In genomic region chr2:128139781-128140180, GRCm38 (mm10) we compare ENCODE assay signal across 9 mouse cellular contexts. TPM values are rescaled to one million over a fixed set of nuclear protein-coding genes. Genes with fewer than 3 reads are reported as not detected.
DNase-seq lines count a peak whose midpoint lies in the region; ATAC-seq and TF ChIP-seq lines count a peak whose summit lies in the region.
"Had no signal": no experiment of that assay in that cellular context is flagged by ENCODE, and none has a peak within 500 bp of the region (broad histone marks: within the 10 kb centered on the region; RNA-seq: fewer than 3 reads in every experiment).

No protein-coding gene starts in this region.

- peak overlapping the region; percentile 3; the same call in 1 of the 2 replicates for H3K4me3 ChIP-seq in layer of hippocampus, adult 2 months
- no peak overlapping the region for H3K4me3 ChIP-seq in heart, embryonic 13.5 days
- no peak overlapping the region for H3K4me3 ChIP-seq in kidney, embryonic 16.5 days (ENCODE audit: low read length)
- H3K4me3 ChIP-seq in neural tube, embryonic 14.5 days (ENCODE audit: low read depth, low read length): no peak overlapping the region
- H3K4me3 ChIP-seq: limb, embryonic 15.5 days had no signal

- peak overlapping the region; percentile 38; the same call in 1 of the 2 replicates for H3K9ac ChIP-seq in heart, embryonic 13.5 days
- no peak overlapping the region for H3K9ac ChIP-seq in kidney, embryonic 16.5 days (replicated peaks; ENCODE audit: low read length)
- H3K9ac ChIP-seq in neural tube, embryonic 14.5 days (replicated peaks; ENCODE audit: low read depth, low read length): no peak overlapping the region
- H3K9ac ChIP-seq: limb, embryonic 15.5 days had no signal

- H3K27me3 ChIP-seq in heart, embryonic 13.5 days (replicated peaks): no peaks in the 10 kb centered on the region
- H3K27me3 ChIP-seq in kidney, embryonic 16.5 days (ENCODE audit: insufficient read depth, low read length): no peaks in the 10 kb centered on the region
- H3K27me3 ChIP-seq in neural tube, embryonic 14.5 days (ENCODE audit: control insufficient read depth, insufficient read depth, low read length): no peaks in the 10 kb centered on the region
- H3K27me3 ChIP-seq: limb, embryonic 15.5 days had no signal

- H3K36me3 ChIP-seq in heart, embryonic 13.5 days: peaks cover 44% of the 10 kb centered on the region
- H3K36me3 ChIP-seq in kidney, embryonic 16.5 days (ENCODE audit: insufficient read depth, low read length): peaks cover 14% of the 10 kb centered on the region; the same call in 1 of the 2 replicates
- no peaks in the 10 kb centered on the region for H3K36me3 ChIP-seq in neural tube, embryonic 14.5 days (ENCODE audit: control insufficient read depth, insufficient read depth, low read length)

- no peak for TF ChIP-seq CTCF in layer of hippocampus, adult 2 months (conservative IDR thresholded peaks at IDR 0.05)

- no peak for DNase-seq in layer of hippocampus, adult 2 months (ENCODE audit: low spot score in 2 of 2)
- DNase-seq in layer of hippocampus, postnatal 25 days (ENCODE audit: extremely low spot score in 1 of 2, low spot score in 1 of 2): no peak
- DNase-seq in cerebellum, adult 9-11 months: no peak
- no peak for DNase-seq in B cell, adult 2 months
- DNase-seq: thymus, adult 2 months had no signal

- no peak for ATAC-seq in heart, embryonic 13.5 days (ENCODE audit: extremely low read depth, insufficient number of reproducible peaks, low FRiP score, low TSS enrichment)
- ATAC-seq in kidney, embryonic 16.5 days (ENCODE audit: low FRiP score, low TSS enrichment): peak; percentile 86
- peak; percentile 52; the same call in 1 of the 2 replicates for ATAC-seq in neural tube, embryonic 14.5 days (ENCODE audit: low read depth)

- no peak overlapping the region for H3K27ac ChIP-seq in layer of hippocampus, adult 2 months
- H3K27ac ChIP-seq in heart, embryonic 13.5 days (replicated peaks): peak overlapping the region; percentile 48
- peak overlapping the region; percentile 3; the same call in 1 of the 2 replicates for H3K27ac ChIP-seq in kidney, embryonic 16.5 days (ENCODE audit: low read length)
- peak overlapping the region; percentile 53 for H3K27ac ChIP-seq in neural tube, embryonic 14.5 days (ENCODE audit: low read depth, low read length)
- H3K27ac ChIP-seq: limb, embryonic 15.5 days had no signal

- 58% methylated on average over 15 of the region's 15 CpGs for WGBS in heart, embryonic 13.5 days
- 27% methylated on average over 15 of the region's 15 CpGs for WGBS in kidney, embryonic 16.5 days
- WGBS in neural tube, embryonic 14.5 days: 38% methylated on average over 15 of the region's 15 CpGs

- peaks cover 60% of the 10 kb centered on the region for H3K4me1 ChIP-seq in heart, embryonic 13.5 days
- H3K4me1 ChIP-seq in kidney, embryonic 16.5 days (ENCODE audit: insufficient read depth, low read length): peaks cover 41% of the 10 kb centered on the region
- peaks cover 14% of the 10 kb centered on the region; the same call in 1 of the 2 replicates for H3K4me1 ChIP-seq in neural tube, embryonic 14.5 days (ENCODE audit: control insufficient read depth, insufficient read depth, low read length)

- H3K9me3 ChIP-seq in heart, embryonic 13.5 days: no peaks in the 10 kb centered on the region
- H3K9me3 ChIP-seq in kidney, embryonic 16.5 days (ENCODE audit: low read length): no peaks in the 10 kb centered on the region
- no peaks in the 10 kb centered on the region for H3K9me3 ChIP-seq in neural tube, embryonic 14.5 days (ENCODE audit: control insufficient read depth, low read length)
- H3K9me3 ChIP-seq: limb, embryonic 15.5 days had no signal

- no peak overlapping the region for H3K4me2 ChIP-seq in heart, embryonic 13.5 days
- H3K4me2 ChIP-seq in kidney, embryonic 16.5 days (replicated peaks; ENCODE audit: low read depth, low read length): no peak overlapping the region
- H3K4me2 ChIP-seq in neural tube, embryonic 14.5 days (ENCODE audit: low read depth, low read length): no peak overlapping the region
- H3K4me2 ChIP-seq: limb, embryonic 15.5 days had no signal

RNA-seq across cellular contexts. Expression of gene Bcl2l11, which starts 13.9 kb away (rescaled TPM):
- total RNA-seq in layer of hippocampus, adult 2 months (2021): 1 to 10 TPM; 5.6 to 9.0 TPM
- total RNA-seq in layer of hippocampus, postnatal 25 days (2021): 1 to 10 TPM; 6.2 to 6.7 TPM
- polyA plus RNA-seq in heart, embryonic 13.5 days (2015; fragmentation: Nextera tagmentation; extraction: Ambion mirVana): 13.5 and 15.4 TPM in 2 replicates
- polyA plus RNA-seq in kidney, embryonic 16.5 days (2015; fragmentation: Nextera tagmentation; extraction: Ambion mirVana): 25.6 and 28.2 TPM in 2 replicates
- polyA plus RNA-seq in neural tube, embryonic 14.5 days (2014; fragmentation: Nextera tagmentation; extraction: Ambion mirVana): 11.5 and 14.0 TPM in 2 replicates
